ENCODE assay signal across 8 mouse cellular contexts in genomic region chr12:31008171-31008570, GRCm38 (mm10).
DNase-seq lines count a peak whose midpoint lies in the region; ATAC-seq and TF ChIP-seq lines count a peak whose summit lies in the region.

No protein-coding gene starts in this region.

- ATAC-seq in heart, postnatal 0 days (ENCODE audit: insufficient read depth, low read depth): no peak
- ATAC-seq in neural tube, embryonic 11.5 days (ENCODE audit: insufficient read depth, low FRiP score, low TSS enrichment): no peak

- TF ChIP-seq POLR2A in brain, embryonic 14.5 days (IDR thresholded peaks at IDR 0.05; ENCODE audit: borderline replicate concordance, extremely low read depth, insufficient read depth, insufficient read length, poor library complexity, severe bottlenecking): no peak
- TF ChIP-seq POLR2A in cerebellum, adult 2 months (IDR thresholded peaks at IDR 0.05; ENCODE audit: borderline replicate concordance, insufficient read depth, low read length): no peak

- no peak for TF ChIP-seq EP300 in heart, postnatal 0 days (IDR thresholded peaks at IDR 0.05; ENCODE audit: low read depth)

- no peak overlapping the region for H3K9ac ChIP-seq in heart, postnatal 0 days (replicated peaks; ENCODE audit: low read depth, low read length)
- H3K9ac ChIP-seq in neural tube, embryonic 11.5 days (ENCODE audit: low read length): no peak overlapping the region

- H3K4me1 ChIP-seq in heart, postnatal 0 days (ENCODE audit: control insufficient read depth, insufficient read depth): no peaks in the 10 kb centered on the region
- no peaks in the 10 kb centered on the region for H3K4me1 ChIP-seq in neural tube, embryonic 11.5 days (ENCODE audit: control insufficient read depth, insufficient read depth, low read length)
- H3K4me1 ChIP-seq in cerebellum, adult 2 months (ENCODE audit: control insufficient read depth, insufficient read depth, low read length): no peaks in the 10 kb centered on the region

- no peaks in the 10 kb centered on the region for H3K36me3 ChIP-seq in heart, postnatal 0 days (replicated peaks; ENCODE audit: control insufficient read depth, insufficient read depth, low read length)
- no peaks in the 10 kb centered on the region for H3K36me3 ChIP-seq in neural tube, embryonic 11.5 days (ENCODE audit: control insufficient read depth, insufficient read depth, low read length)

- H3K9me3 ChIP-seq in heart, postnatal 0 days (replicated peaks; ENCODE audit: control insufficient read depth, low read length): no peaks in the 10 kb centered on the region
- no peaks in the 10 kb centered on the region for H3K9me3 ChIP-seq in neural tube, embryonic 11.5 days (ENCODE audit: control insufficient read depth, low read length)

- H3K27ac ChIP-seq in heart, postnatal 0 days (ENCODE audit: low read depth): no peak overlapping the region
- no peak overlapping the region for H3K27ac ChIP-seq in neural tube, embryonic 11.5 days (ENCODE audit: low read depth, low read length)
- H3K27ac ChIP-seq in cerebellum, adult 2 months (ENCODE audit: insufficient read depth, low read length): no peak overlapping the region

- TF ChIP-seq CTCF in heart, postnatal 0 days (IDR thresholded peaks at IDR 0.05; ENCODE audit: low read depth): peak; percentile 69
- TF ChIP-seq CTCF in brain, embryonic 14.5 days (IDR thresholded peaks at IDR 0.05; ENCODE audit: borderline replicate concordance, extremely low read depth, insufficient read depth, insufficient read length): peak; percentile 40; the same call in 1 of the 2 replicates
- TF ChIP-seq CTCF in cerebellum, adult 2 months (IDR thresholded peaks at IDR 0.05; ENCODE audit: borderline replicate concordance, insufficient read depth, low read depth, low read length): no peak

- no peak overlapping the region for H3K4me3 ChIP-seq in heart, postnatal 0 days (ENCODE audit: low read depth, low read length)
- H3K4me3 ChIP-seq in neural tube, embryonic 11.5 days (ENCODE audit: low read depth, low read length): no peak overlapping the region
- H3K4me3 ChIP-seq in cerebellum, adult 2 months (replicated peaks; ENCODE audit: insufficient read depth, low read depth, low read length): no peak overlapping the region

- 19% methylated on average over 6 of the region's 6 CpGs for WGBS in heart, postnatal 0 days
- WGBS in neural tube, embryonic 11.5 days: 28% methylated on average over 6 of the region's 6 CpGs
- WGBS in cerebellum, adult 2 months: 31% methylated on average over 6 of the region's 6 CpGs

- no peak for DNase-seq in heart, postnatal 0 days (ENCODE audit: low spot score)
- DNase-seq in heart, postnatal 25 days (ENCODE audit: low spot score): no peak
- DNase-seq in testis, postnatal 10 days (ENCODE audit: low spot score): peak; percentile 67
- no peak for DNase-seq in testis, postnatal 14 days (ENCODE audit: low spot score)
- DNase-seq in brain, embryonic 14.5 days (ENCODE audit: low read depth): peak; percentile 42
- DNase-seq in kidney, postnatal 14 days: peak; percentile 42
- DNase-seq in neural tube, embryonic 11.5 days (ENCODE audit: low spot score): peak; percentile 19
- no peak for DNase-seq in cerebellum, adult 2 months

- H3K27me3 ChIP-seq in heart, postnatal 0 days (ENCODE audit: control insufficient read depth, insufficient read depth, low read length): no peaks in the 10 kb centered on the region
- H3K27me3 ChIP-seq in neural tube, embryonic 11.5 days (ENCODE audit: control insufficient read depth, insufficient read depth, low read length): no peaks in the 10 kb centered on the region
- no peaks in the 10 kb centered on the region; the same call in 1 of the 2 replicates for H3K27me3 ChIP-seq in cerebellum, adult 2 months (ENCODE audit: control insufficient read depth, insufficient read depth, low read length)

- H3K4me2 ChIP-seq in heart, postnatal 0 days (ENCODE audit: low read depth, low read length): no peak overlapping the region
- no peak overlapping the region for H3K4me2 ChIP-seq in neural tube, embryonic 11.5 days (ENCODE audit: low read depth)

- intact Hi-C loops in heart, postnatal 25 days (cut with DNase I): no loop called here

Comparison
In these comparisons a context has a peak if more than half of its experiments do, and no peak if none do; other contexts are left out.
1. DNase-seq: peak in testis, postnatal 10 days (single experiment), brain, embryonic 14.5 days (single experiment), kidney, postnatal 14 days (single experiment) and neural tube, embryonic 11.5 days (single experiment); none in heart, postnatal 0 days (single experiment), heart, postnatal 25 days (single experiment), testis, postnatal 14 days (single experiment) and cerebellum, adult 2 months (0 of 2).